Mouse (Mus musculus) layer of hippocampus, postnatal 10 days (tissue): ENCODE measurements around the gene Plcd1. TPM values are rescaled to one million over a fixed set of nuclear protein-coding genes. Genes with fewer than 3 reads are reported as not detected.

Experiments
- DNase-seq, 2 experiments: peaks; one replicate each; pipeline ENCODE4 v3.0.0; 2021; ENCODE audit warnings: low spot score in 2 of 2
- long read RNA-seq: library from polyadenylated mRNA; stranded (forward); transcript quantifications from one replicate; pipeline ENCODE4 v2.0.0, GENCODE M21; 2023
- total RNA-seq, 2 experiments: library from RNA; stranded (reverse); gene quantifications; 2 replicates each; pipeline ENCODE4 v1.2.3; 2021

Plcd1 gene
- total RNA-seq, result 10 to 100 TPM; 10.8 to 12.1 TPM
- long read RNA-seq, transcript Plcd1-201 (15 exons, 2,657 nt), result major isoform, 8 of 10 reads
- long read RNA-seq, partial matches to known transcripts, result 1 of 10 reads
- long read RNA-seq, other reads (novel, unspliced or antisense), result 1 of 10 reads

DNA sequence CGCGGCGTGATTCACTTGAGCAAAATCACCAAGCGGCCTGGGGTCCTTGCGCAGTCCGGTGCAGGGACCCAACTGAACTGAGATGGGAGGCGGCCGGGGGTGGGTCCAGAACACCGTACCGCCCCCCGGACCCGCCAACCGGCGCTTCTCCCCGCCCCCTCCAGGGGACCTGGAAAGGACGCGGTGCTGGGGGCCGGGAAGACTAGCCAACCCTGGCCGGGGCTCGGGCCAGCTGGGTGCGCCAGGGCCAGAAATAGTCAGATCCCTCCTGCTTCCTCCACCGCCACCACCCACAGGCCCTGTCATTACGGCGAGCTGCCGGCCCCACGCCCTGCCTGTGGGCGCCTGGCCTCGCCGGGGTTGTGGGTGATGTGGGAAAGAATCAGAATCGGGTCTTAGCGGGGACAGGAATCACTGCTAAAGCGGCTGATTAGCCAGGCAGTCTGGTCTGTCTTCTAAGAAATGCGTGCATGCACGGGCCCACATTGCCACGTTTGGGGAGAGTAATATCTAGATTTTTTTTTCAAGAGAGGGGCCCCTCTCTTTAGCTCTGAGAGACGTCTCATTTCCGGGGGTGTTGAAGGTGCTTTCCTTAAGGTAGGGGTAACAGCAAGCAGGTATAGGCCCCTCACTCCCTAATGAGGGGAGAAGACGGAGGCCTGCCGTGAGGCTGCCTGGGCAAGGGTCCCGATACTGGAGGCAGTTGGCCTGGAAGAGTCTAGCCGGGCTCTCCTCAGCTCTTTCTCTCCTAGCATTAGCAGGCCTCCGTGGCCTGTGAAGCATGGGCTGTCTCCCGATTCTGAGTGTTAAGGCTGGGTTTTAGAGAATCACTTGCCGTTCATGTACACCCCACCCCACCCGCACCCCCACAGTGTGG, at the start of gene Plcd1:
Plcd1 (minus strand) TSS at position 84 of the 877 bp plus-strand sequence.
- peak; percentile 89 to 92 for DNase-seq

DNA sequence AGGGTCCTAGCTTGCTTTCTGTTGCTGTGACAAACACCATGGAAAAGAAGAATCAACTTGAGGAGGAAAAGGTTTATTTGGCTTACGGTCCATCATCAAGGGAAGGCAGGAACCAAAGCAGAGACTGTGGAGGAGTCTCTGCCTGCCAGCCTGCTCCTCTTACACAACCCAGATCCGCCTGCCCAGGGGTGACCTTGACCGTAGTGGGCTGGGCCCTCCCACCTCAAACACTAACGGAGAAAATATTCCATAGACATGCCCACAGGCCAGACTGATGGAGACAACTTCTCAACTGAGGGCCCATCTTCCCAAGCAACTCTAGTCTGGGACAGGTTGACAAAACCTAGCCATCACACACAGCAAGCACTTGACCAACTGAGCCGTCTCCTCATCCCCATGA, 48.8 kb upstream of the Plcd1 start:
- no peak for DNase-seq

GRCm38 (mm10) chr9:119138836-119139235, 45.5 kb upstream of the Plcd1 start:
- no peak for DNase-seq

DNA sequence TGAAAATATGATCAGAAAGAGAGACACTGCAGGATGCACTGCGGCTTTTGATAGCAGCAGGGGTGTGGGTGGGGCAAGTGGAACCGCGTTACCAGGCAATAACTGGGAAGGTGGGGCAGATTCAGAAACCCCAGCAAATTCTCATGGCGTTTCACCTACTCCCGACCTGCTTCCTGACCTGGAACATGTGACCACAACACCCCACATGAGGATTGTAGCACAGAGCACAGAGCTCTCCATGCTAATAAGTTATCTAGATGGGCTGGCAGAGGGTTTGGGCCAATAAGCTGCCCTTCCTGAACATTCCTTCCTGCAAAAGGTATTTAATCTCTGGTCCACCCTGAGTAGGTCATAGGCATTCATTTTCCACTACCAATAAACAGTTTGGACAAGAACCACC, 37.4 kb upstream of the Plcd1 start:
- DNase-seq, result no peak

- DNase-seq, result no peak
Observed at GRCm38 (mm10) chr9:119128436-119129181, 35.3 kb upstream of the Plcd1 start.

DNA sequence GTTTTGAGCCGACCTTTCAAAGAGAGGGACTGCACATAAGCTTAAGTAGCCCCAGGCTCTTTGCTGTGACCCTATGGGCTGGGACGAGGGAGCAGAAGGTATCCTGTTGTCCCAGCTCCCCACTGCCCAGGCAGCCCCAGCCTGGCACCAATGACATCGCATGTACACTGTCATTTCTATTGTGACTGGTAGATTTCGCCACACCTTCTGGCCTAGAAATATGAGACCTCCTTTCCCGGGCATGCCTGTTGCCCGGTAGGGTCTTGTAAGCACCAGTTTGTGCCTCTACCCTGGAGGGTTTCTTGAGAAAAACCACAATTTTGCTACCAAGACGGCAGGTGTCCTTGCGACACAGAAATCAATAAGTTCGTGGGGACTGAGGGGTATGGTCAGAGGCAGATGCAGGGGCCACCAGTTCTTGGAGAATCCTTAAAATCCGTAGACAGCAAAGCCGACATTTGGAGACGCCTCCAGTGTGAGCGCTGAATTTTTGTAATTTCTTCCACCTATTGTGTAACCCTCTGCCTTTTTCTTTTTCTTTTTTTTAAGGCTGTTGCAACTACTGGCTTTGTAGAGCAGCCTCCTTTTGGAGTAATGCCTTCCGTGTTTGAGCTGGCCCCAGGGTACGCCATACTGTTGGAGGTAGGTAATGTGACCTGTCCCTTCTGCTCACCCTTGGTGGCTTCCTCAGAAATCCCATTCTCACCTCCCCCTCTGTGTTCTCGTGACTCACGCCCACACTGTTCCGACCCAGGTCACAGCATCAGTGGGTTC, 29.5 kb upstream of the Plcd1 start:
- DNase-seq, result no peak

GRCm38 (mm10) chr9:119120168-119120560, 26.9 kb upstream of the Plcd1 start:
- no peak for DNase-seq

DNA sequence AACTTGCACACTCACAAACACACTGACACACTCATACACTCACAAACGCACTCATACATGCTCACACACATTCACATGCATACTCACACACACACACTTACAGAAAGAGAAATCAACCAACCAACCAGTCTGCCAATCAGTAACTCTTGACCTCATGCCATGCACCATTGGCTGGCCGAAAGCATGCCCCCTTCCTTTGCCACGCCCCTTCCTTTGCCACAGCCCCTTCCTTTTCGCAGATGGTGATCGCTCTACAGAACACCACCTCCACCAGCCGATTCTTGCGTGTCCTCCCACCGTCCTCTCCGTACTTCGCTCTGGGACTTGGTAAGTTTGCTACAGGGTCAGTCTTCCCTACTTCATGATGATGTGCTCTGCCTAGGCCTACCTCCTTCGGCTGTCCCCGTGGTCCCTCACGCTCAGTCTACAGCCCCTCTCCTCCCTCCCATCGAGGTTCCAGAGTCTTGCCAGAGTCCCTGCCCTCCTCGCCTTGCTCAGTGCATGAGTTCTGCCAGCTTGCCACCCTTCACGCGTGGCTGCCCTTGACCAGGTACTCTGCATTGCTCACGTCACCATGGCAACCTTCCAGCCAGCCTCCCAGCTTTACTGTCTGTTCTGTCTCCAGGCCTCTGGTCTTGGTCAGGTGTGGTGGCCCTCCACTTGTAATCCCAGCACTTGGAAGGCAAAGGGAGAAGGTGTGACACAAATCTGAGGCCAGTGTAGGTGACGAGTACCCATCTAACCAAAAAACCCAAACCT, 26.3 kb upstream of the Plcd1 start:
- DNase-seq, result no peak

GRCm38 (mm10) chr9:119114911-119115310, 21.6 kb upstream of the Plcd1 start:
- no peak for DNase-seq

DNA sequence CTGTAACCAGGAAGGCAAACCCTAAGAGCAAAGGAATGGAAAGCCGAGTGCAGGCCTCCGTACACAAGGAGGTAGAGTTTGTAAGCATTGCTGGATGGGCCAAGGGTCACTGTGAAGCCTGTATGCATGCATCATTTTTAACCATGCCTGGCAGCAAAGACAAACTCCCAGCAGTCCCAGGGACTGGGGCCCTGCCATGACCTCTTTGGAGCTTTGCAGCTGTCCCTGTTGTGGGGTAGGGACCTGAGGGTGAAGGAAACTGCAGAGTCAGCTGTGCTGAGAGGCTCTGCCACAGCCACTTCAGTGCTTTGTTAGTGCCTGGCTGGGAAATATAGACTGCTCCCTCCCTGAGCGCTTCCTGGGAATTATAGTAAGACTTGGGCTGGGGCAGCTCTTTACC, 17.3 kb upstream of the Plcd1 start:
- no peak for DNase-seq

GRCm38 (mm10) chr9:119109685-119110353, 16.5 kb upstream of the Plcd1 start:
- no peak for DNase-seq

GRCm38 (mm10) chr9:119107566-119107965, 14.3 kb upstream of the Plcd1 start:
- peak in 1 of 2 experiments; percentile 60 for DNase-seq

GRCm38 (mm10) chr9:119102783-119103113, 9.4 kb upstream of the Plcd1 start:
- DNase-seq, result no peak

- peak; percentile 68 to 71 for DNase-seq
Observed at GRCm38 (mm10) chr9:119101992-119102782, 8.9 kb upstream of the Plcd1 start, which contains the start of gene Dlec1. TSS of gene Dlec1 (plus strand) at chr9:119102478.

DNA sequence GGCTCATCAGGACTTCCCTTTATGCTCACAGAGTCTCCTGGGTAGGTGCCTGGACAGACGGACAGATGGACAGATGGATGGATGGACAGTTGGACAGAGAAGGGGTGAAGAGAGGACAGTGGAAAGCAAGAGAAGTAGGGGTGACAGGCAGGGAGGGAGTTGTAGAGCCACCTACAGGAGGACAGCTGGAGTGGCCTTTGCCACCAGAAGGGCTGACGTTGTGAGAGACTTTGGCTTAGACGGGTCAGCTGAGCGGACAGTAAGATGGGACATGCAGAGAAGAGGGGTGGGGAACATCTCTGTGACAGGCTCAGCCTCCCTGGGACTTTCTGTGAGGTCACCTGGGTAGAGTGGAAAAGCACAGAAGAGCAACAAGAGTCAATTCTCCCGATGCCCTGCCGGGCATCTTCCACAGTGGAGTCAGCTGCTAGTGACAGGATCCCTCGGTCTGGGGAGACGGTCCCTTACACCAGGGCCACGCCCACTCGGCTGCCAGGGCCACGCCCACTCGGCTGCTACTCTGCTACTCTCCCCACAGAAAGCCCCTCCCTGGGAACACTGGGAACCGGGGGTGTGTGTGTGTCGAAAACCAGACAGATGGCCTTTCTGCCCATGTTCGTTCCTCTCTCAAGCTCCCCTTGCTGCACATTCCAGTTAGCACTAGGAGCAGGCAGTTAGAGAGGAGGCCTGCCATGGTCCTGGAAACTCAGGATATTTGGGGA, 7.0 kb upstream of the Plcd1 start:
- no peak for DNase-seq

GRCm38 (mm10) chr9:119094462-119095109, 1.3 kb upstream of the Plcd1 start:
- DNase-seq, result no peak

DNA sequence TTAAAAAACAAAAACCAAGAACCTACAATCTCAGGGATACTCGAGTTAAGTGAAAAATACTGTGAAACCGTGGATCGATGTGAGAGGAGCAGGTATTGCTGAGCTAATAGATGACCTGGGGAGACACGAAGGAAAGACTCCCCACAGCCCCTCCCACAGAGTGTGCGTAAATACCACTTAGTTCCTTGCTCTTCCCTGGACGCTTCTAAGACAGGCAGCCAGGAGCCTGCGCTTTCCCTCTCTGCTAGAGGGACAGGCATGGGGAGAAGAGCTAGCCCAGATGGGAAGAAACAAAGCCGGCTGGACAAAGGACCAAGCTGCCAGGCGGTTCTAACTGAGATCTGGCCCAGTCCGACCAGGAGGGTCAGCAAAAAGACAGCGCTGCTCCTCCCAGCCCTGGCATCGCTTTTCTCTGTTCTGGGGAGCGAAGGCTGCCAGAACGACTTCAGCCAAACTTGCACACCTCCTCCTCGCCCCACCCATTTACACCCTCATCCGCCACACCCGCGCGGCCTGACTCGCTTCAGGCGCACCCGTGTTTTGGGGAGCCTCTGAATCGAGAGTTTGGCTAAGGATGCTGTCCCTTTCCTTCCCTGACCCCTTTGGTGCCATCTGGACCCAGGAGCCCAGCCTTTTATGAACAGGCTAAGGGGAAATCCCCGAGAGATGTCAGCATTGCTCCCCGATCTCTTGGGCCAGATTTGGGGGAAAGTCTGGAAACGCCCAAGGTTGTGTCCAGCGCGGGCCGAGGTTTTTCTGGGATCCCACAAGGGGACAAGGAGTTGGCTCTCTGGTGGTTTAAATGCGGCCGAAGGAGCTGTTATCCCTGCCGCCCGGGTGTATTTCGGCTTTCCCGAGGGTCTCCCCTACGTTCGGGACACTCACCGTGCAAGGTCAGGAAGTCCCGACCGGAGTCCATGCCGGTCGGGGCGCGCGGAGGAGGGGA, 556 bp downstream of the Plcd1 start:
- no peak for DNase-seq
